Mouse (Mus musculus): ENCODE results near the gene Msi2. TPM values are rescaled to one million over a fixed set of nuclear protein-coding genes. Genes with fewer than 3 reads are reported as not detected.

Msi2 gene
- polyA plus RNA-seq, 1 experiment from 2014 or later: 2.9 TPM

GRCm38 (mm10) chr11:88379635-88380034 lies 338.7 kb downstream of the Msi2 start:
- 50% methylated on average over 2 of the region's 2 CpGs for WGBS (ENCODE audit: insufficient replicate concordance)
- H3K9me3 ChIP-seq (replicated peaks; ENCODE audit: control insufficient read depth, low read length): no peaks in the 10 kb centered on the region
- no peaks in the 10 kb centered on the region for H3K27me3 ChIP-seq (ENCODE audit: control insufficient read depth, insufficient read depth, low read depth, low read length)
- no peak overlapping the region for H3K9ac ChIP-seq (ENCODE audit: low read depth, low read length)
- H3K27ac ChIP-seq (ENCODE audit: low read length): no peak overlapping the region
- H3K4me3 ChIP-seq (ENCODE audit: low read depth, low read length): no peak overlapping the region
- H3K4me1 ChIP-seq (ENCODE audit: control insufficient read depth, low read depth, low read length): no peaks in the 10 kb centered on the region
- no peak overlapping the region for H3K4me2 ChIP-seq (ENCODE audit: low read depth, low read length)
- H3K36me3 ChIP-seq (ENCODE audit: control insufficient read depth, insufficient read depth): no peaks in the 10 kb centered on the region
- ATAC-seq (ENCODE audit: low read depth): no peak

GRCm38 (mm10) chr11:88378686-88379339 lies 339.5 kb downstream of the Msi2 start:
- no peaks in the 10 kb centered on the region for H3K36me3 ChIP-seq (ENCODE audit: control insufficient read depth, insufficient read depth)
- H3K27ac ChIP-seq (ENCODE audit: low read length): no peak overlapping the region
- no peak overlapping the region for H3K9ac ChIP-seq (ENCODE audit: low read depth, low read length)
- H3K4me3 ChIP-seq (ENCODE audit: low read depth, low read length): no peak overlapping the region
- no peaks in the 10 kb centered on the region; the same call in 1 of the 2 replicates for H3K4me1 ChIP-seq (ENCODE audit: control insufficient read depth, low read depth, low read length)
- H3K27me3 ChIP-seq (ENCODE audit: control insufficient read depth, insufficient read depth, low read depth, low read length): no peaks in the 10 kb centered on the region
- no peak for ATAC-seq (ENCODE audit: low read depth)
- no peak overlapping the region for H3K4me2 ChIP-seq (ENCODE audit: low read depth, low read length)
- no peaks in the 10 kb centered on the region for H3K9me3 ChIP-seq (replicated peaks; ENCODE audit: control insufficient read depth, low read length)
- WGBS (ENCODE audit: insufficient replicate concordance): 65% methylated on average over 9 of the region's 9 CpGs

- Histone ChIP-seq H3K4me2 (ENCODE audit: low read depth, low read length) (no peak overlapping the region), H3K27me3 (ENCODE audit: control insufficient read depth, insufficient read depth, low read depth, low read length) (no peaks in the 10 kb centered on the region), H3K9me3 (replicated peaks; ENCODE audit: control insufficient read depth, low read length) (no peaks in the 10 kb centered on the region), H3K4me3 (ENCODE audit: low read depth, low read length) (no peak overlapping the region), H3K4me1 (ENCODE audit: control insufficient read depth, low read depth, low read length) (peaks cover 6% of the 10 kb centered on the region), H3K9ac (ENCODE audit: low read depth, low read length) (no peak overlapping the region; the same call in 1 of the 2 replicates), H3K36me3 (ENCODE audit: control insufficient read depth, insufficient read depth) (no peaks in the 10 kb centered on the region), H3K27ac (ENCODE audit: low read length) (no peak overlapping the region)
- no peak for ATAC-seq (ENCODE audit: low read depth)
- WGBS (ENCODE audit: insufficient replicate concordance): 69% methylated on average over 4 of the region's 4 CpGs
Measured at GRCm38 (mm10) chr11:88372589-88372988, 345.7 kb downstream of the Msi2 start.

GRCm38 (mm10) chr11:88369898-88370297 lies 348.4 kb downstream of the Msi2 start:
- no peak overlapping the region for H3K27ac ChIP-seq (ENCODE audit: low read length)
- no peak overlapping the region for H3K4me3 ChIP-seq (ENCODE audit: low read depth, low read length)
- H3K4me2 ChIP-seq (ENCODE audit: low read depth, low read length): no peak overlapping the region
- no peaks in the 10 kb centered on the region for H3K36me3 ChIP-seq (ENCODE audit: control insufficient read depth, insufficient read depth)
- H3K9me3 ChIP-seq (replicated peaks; ENCODE audit: control insufficient read depth, low read length): no peaks in the 10 kb centered on the region
- H3K9ac ChIP-seq (ENCODE audit: low read depth, low read length): no peak overlapping the region
- no peak for ATAC-seq (ENCODE audit: low read depth)
- 81% methylated on average over 3 of the region's 3 CpGs for WGBS (ENCODE audit: insufficient replicate concordance)
- H3K27me3 ChIP-seq (ENCODE audit: control insufficient read depth, insufficient read depth, low read depth, low read length): no peaks in the 10 kb centered on the region
- peaks cover 11% of the 10 kb centered on the region for H3K4me1 ChIP-seq (ENCODE audit: control insufficient read depth, low read depth, low read length)

GRCm38 (mm10) chr11:88367501-88367900 lies 350.8 kb downstream of the Msi2 start:
- H3K27me3 ChIP-seq (ENCODE audit: control insufficient read depth, insufficient read depth, low read depth, low read length): no peaks in the 10 kb centered on the region
- H3K4me1 ChIP-seq (ENCODE audit: control insufficient read depth, low read depth, low read length): peaks cover 11% of the 10 kb centered on the region
- ATAC-seq (ENCODE audit: low read depth): peak; percentile 81
- H3K9me3 ChIP-seq (replicated peaks; ENCODE audit: control insufficient read depth, low read length): no peaks in the 10 kb centered on the region
- no peaks in the 10 kb centered on the region for H3K36me3 ChIP-seq (ENCODE audit: control insufficient read depth, insufficient read depth)
- WGBS (ENCODE audit: insufficient replicate concordance): 24% methylated on average over 4 of the region's 4 CpGs
- no peak overlapping the region for H3K9ac ChIP-seq (ENCODE audit: low read depth, low read length)
- no peak overlapping the region for H3K4me3 ChIP-seq (ENCODE audit: low read depth, low read length)
- no peak overlapping the region for H3K4me2 ChIP-seq (ENCODE audit: low read depth, low read length)
- no peak overlapping the region for H3K27ac ChIP-seq (ENCODE audit: low read length)

- Histone ChIP-seq H3K4me1 (ENCODE audit: control insufficient read depth, low read depth, low read length) (peaks cover 11% of the 10 kb centered on the region), H3K4me3 (ENCODE audit: low read depth, low read length) (no peak overlapping the region), H3K27me3 (ENCODE audit: control insufficient read depth, insufficient read depth, low read depth, low read length) (no peaks in the 10 kb centered on the region), H3K9me3 (replicated peaks; ENCODE audit: control insufficient read depth, low read length) (no peaks in the 10 kb centered on the region), H3K27ac (ENCODE audit: low read length) (no peak overlapping the region), H3K36me3 (ENCODE audit: control insufficient read depth, insufficient read depth) (no peaks in the 10 kb centered on the region), H3K9ac (ENCODE audit: low read depth, low read length) (no peak overlapping the region), H3K4me2 (ENCODE audit: low read depth, low read length) (no peak overlapping the region)
- no peak for ATAC-seq (ENCODE audit: low read depth)
- WGBS (ENCODE audit: insufficient replicate concordance): 67% methylated on average over 2 of the region's 2 CpGs
Measured at GRCm38 (mm10) chr11:88365914-88366540, 352.3 kb downstream of the Msi2 start.

- Histone ChIP-seq H3K4me3 (ENCODE audit: low read depth, low read length) (no peak overlapping the region), H3K4me2 (ENCODE audit: low read depth, low read length) (no peak overlapping the region), H3K9ac (ENCODE audit: low read depth, low read length) (no peak overlapping the region), H3K4me1 (ENCODE audit: control insufficient read depth, low read depth, low read length) (peaks cover 11% of the 10 kb centered on the region), H3K36me3 (ENCODE audit: control insufficient read depth, insufficient read depth) (no peaks in the 10 kb centered on the region), H3K27me3 (ENCODE audit: control insufficient read depth, insufficient read depth, low read depth, low read length) (no peaks in the 10 kb centered on the region), H3K27ac (ENCODE audit: low read length) (no peak overlapping the region), H3K9me3 (replicated peaks; ENCODE audit: control insufficient read depth, low read length) (no peaks in the 10 kb centered on the region)
- 78% methylated on average over 3 of the region's 3 CpGs for WGBS (ENCODE audit: insufficient replicate concordance)
- ATAC-seq (ENCODE audit: low read depth): no peak
Measured at GRCm38 (mm10) chr11:88364231-88364630, 354.1 kb downstream of the Msi2 start.

- no peaks in the 10 kb centered on the region for H3K27me3 ChIP-seq (ENCODE audit: control insufficient read depth, insufficient read depth, low read depth, low read length)
- no peaks in the 10 kb centered on the region for H3K36me3 ChIP-seq (ENCODE audit: control insufficient read depth, insufficient read depth)
- H3K9me3 ChIP-seq (replicated peaks; ENCODE audit: control insufficient read depth, low read length): no peaks in the 10 kb centered on the region
- ATAC-seq (ENCODE audit: low read depth): no peak
- H3K9ac ChIP-seq (ENCODE audit: low read depth, low read length): no peak overlapping the region
- WGBS (ENCODE audit: insufficient replicate concordance): 79% methylated on average over 14 of the region's 14 CpGs
- H3K4me3 ChIP-seq (ENCODE audit: low read depth, low read length): no peak overlapping the region
- no peak overlapping the region for H3K4me2 ChIP-seq (ENCODE audit: low read depth, low read length)
- H3K27ac ChIP-seq (ENCODE audit: low read length): no peak overlapping the region
- H3K4me1 ChIP-seq (ENCODE audit: control insufficient read depth, low read depth, low read length): peaks cover 14% of the 10 kb centered on the region
Measured at GRCm38 (mm10) chr11:88363481-88363880, 354.8 kb downstream of the Msi2 start.

GRCm38 (mm10) chr11:88359736-88360135 lies 358.6 kb downstream of the Msi2 start:
- Histone ChIP-seq H3K9me3 (replicated peaks; ENCODE audit: control insufficient read depth, low read length) (no peaks in the 10 kb centered on the region), H3K9ac (ENCODE audit: low read depth, low read length) (no peak overlapping the region), H3K36me3 (ENCODE audit: control insufficient read depth, insufficient read depth) (no peaks in the 10 kb centered on the region), H3K4me3 (ENCODE audit: low read depth, low read length) (no peak overlapping the region), H3K4me1 (ENCODE audit: control insufficient read depth, low read depth, low read length) (peaks cover 18% of the 10 kb centered on the region), H3K27ac (ENCODE audit: low read length) (no peak overlapping the region), H3K27me3 (ENCODE audit: control insufficient read depth, insufficient read depth, low read depth, low read length) (no peaks in the 10 kb centered on the region), H3K4me2 (ENCODE audit: low read depth, low read length) (no peak overlapping the region)
- WGBS (ENCODE audit: insufficient replicate concordance): 48% methylated on average over 7 of the region's 7 CpGs
- no peak for ATAC-seq (ENCODE audit: low read depth)

Data from liver, embryonic 16.5 days (tissue).